Mouse (Mus musculus) intestine, embryonic 15.5 days (tissue): ENCODE results near the gene Sh2b1. TPM values are rescaled to one million over a fixed set of nuclear protein-coding genes. Genes with fewer than 3 reads are reported as not detected.

ENCODE experiments used
- ATAC-seq: fragments of 200-750 bp; cut with Nextera tagmentation; 2 replicates; pipeline ENCODE4 v1.8.0; 2017; ENCODE audit warnings: moderate TSS enrichment, moderate library complexity
- H3K27ac ChIP-seq: fragments of 300-500 bp; sonication (generic); 2 replicates; pipeline ENCODE4 v1.5.1; 2015; ENCODE audit warnings: mild to moderate bottlenecking, inconsistent platforms
- H3K27me3 ChIP-seq: fragments of 300-500 bp; sonication (generic); replicated peaks from 2 replicates; pipeline ENCODE4 v1.6.1; 2015; ENCODE audit warnings: inconsistent platforms
- H3K36me3 ChIP-seq: fragments of 300-500 bp; sonication (generic); 2 replicates; pipeline ENCODE4 v1.6.1; 2015; ENCODE audit warnings: inconsistent platforms
- H3K4me1 ChIP-seq: fragments of 300-500 bp; sonication (generic); replicated peaks from 2 replicates; pipeline ENCODE4 v1.6.1; 2015; ENCODE audit warnings: inconsistent platforms
- H3K4me2 ChIP-seq: fragments of 300-500 bp; sonication (generic); replicated peaks from 2 replicates; pipeline ENCODE4 v1.6.1; 2015; ENCODE audit warnings: mild to moderate bottlenecking, inconsistent platforms
- H3K4me3 ChIP-seq: fragments of 300-500 bp; sonication (generic); replicated peaks from 2 replicates; pipeline ENCODE4 v1.5.1; 2015; ENCODE audit warnings: inconsistent platforms
- H3K9ac ChIP-seq: fragments of 300-500 bp; sonication (generic); 2 replicates; pipeline ENCODE4 v1.6.1; 2015; ENCODE audit warnings: inconsistent platforms
- H3K9me3 ChIP-seq: fragments of 300-500 bp; sonication (generic); 2 replicates; pipeline ENCODE4 v1.6.1; 2016; ENCODE audit warnings: inconsistent platforms
- WGBS: fragments of 180-500 bp; shearing (Covaris S2); methylation state at CpG from one replicate; pipeline ENCODE4 v1.1.7; 2015; 5-methylcytosine and 5-hydroxymethylcytosine counted together
- polyA plus RNA-seq: library from polyadenylated mRNA; unstranded; fragments of >200 nt; fragmentation: Nextera tagmentation; extraction: Ambion mirVana; gene quantifications from 2 replicates; pipeline ENCODE4 v1.2.1, GENCODE M21; 2015

Sh2b1 gene
- 41.8 and 45.7 TPM in 2 replicates for polyA plus RNA-seq

GRCm38 (mm10) chr7:126474993-126475581 is at the start of gene Sh2b1:
Gene Sh2b1, minus strand, starts transcription at chr7:126475424.
- Histone ChIP-seq H3K4me1 (peaks cover 10% of the 10 kb centered on the region), H3K27me3 (no peaks in the 10 kb centered on the region), H3K9ac (peak within 1 kb of the TSS; percentile 98), H3K4me2 (peak within 1 kb of the TSS; percentile 85), H3K9me3 (no peaks in the 10 kb centered on the region), H3K4me3 (peak within 1 kb of the TSS; percentile 86), H3K36me3 (peaks cover 21% of the 10 kb centered on the region), H3K27ac (peak within 1 kb of the TSS; percentile 92)
- peak; percentile 95 for ATAC-seq
- WGBS, result under 1% methylated on average over 53 of the region's 53 CpGs

GRCm38 (mm10) chr7:126523316-126523715 is 48.1 kb upstream of the Sh2b1 start:
- Histone ChIP-seq H3K4me3 (no peak overlapping the region), H3K27ac (no peak overlapping the region), H3K4me2 (no peak overlapping the region), H3K9ac (no peak overlapping the region), H3K27me3 (no peaks in the 10 kb centered on the region), H3K36me3 (no peaks in the 10 kb centered on the region), H3K4me1 (no peaks in the 10 kb centered on the region), H3K9me3 (no peaks in the 10 kb centered on the region)
- WGBS, result 78% methylated on average over 3 of the region's 3 CpGs
- ATAC-seq, result no peak

GRCm38 (mm10) chr7:126519513-126519912 is 44.3 kb upstream of the Sh2b1 start:
- peak; percentile 43; the same call in 1 of the 2 replicates for ATAC-seq
- Histone ChIP-seq H3K27me3 (no peaks in the 10 kb centered on the region), H3K4me3 (no peak overlapping the region), H3K9me3 (no peaks in the 10 kb centered on the region), H3K4me1 (no peaks in the 10 kb centered on the region), H3K27ac (no peak overlapping the region), H3K4me2 (no peak overlapping the region), H3K36me3 (no peaks in the 10 kb centered on the region), H3K9ac (no peak overlapping the region)
- WGBS, result 59% methylated on average over 2 of the region's 2 CpGs

GRCm38 (mm10) chr7:126518261-126518941 is 43.2 kb upstream of the Sh2b1 start:
- 82% methylated on average over 5 of the region's 5 CpGs for WGBS
- no peak overlapping the region for H3K9ac ChIP-seq
- no peaks in the 10 kb centered on the region for H3K27me3 ChIP-seq
- H3K9me3 ChIP-seq, result no peaks in the 10 kb centered on the region
- no peaks in the 10 kb centered on the region for H3K4me1 ChIP-seq
- no peak overlapping the region for H3K27ac ChIP-seq
- no peaks in the 10 kb centered on the region for H3K36me3 ChIP-seq
- H3K4me3 ChIP-seq, result no peak overlapping the region
- peak; percentile 53; the same call in 1 of the 2 replicates for ATAC-seq
- H3K4me2 ChIP-seq, result no peak overlapping the region

- no peaks in the 10 kb centered on the region for H3K9me3 ChIP-seq
- no peak overlapping the region for H3K27ac ChIP-seq
- WGBS, result 82% methylated on average over 3 of the region's 3 CpGs
- ATAC-seq, result no peak
- H3K4me1 ChIP-seq, result no peaks in the 10 kb centered on the region
- no peak overlapping the region for H3K4me2 ChIP-seq
- no peak overlapping the region for H3K4me3 ChIP-seq
- no peaks in the 10 kb centered on the region for H3K27me3 ChIP-seq
- H3K9ac ChIP-seq, result no peak overlapping the region
- H3K36me3 ChIP-seq, result no peaks in the 10 kb centered on the region
Observed at GRCm38 (mm10) chr7:126511287-126511686, 36.1 kb upstream of the Sh2b1 start.

- no peak for ATAC-seq
- Histone ChIP-seq H3K4me3 (no peak overlapping the region), H3K27ac (no peak overlapping the region), H3K36me3 (no peaks in the 10 kb centered on the region), H3K4me1 (no peaks in the 10 kb centered on the region), H3K9me3 (no peaks in the 10 kb centered on the region), H3K4me2 (no peak overlapping the region), H3K27me3 (no peaks in the 10 kb centered on the region), H3K9ac (no peak overlapping the region)
- 70% methylated on average over 8 of the region's 8 CpGs for WGBS
Observed at GRCm38 (mm10) chr7:126507126-126507778, 32.0 kb upstream of the Sh2b1 start.

GRCm38 (mm10) chr7:126504913-126505312 is 29.7 kb upstream of the Sh2b1 start:
- H3K27ac ChIP-seq, result no peak overlapping the region

GRCm38 (mm10) chr7:126503273-126503878 is 28.2 kb upstream of the Sh2b1 start, which contains the start of gene Atxn2l:
Gene Atxn2l, minus strand, starts transcription at chr7:126503437.
- Histone ChIP-seq H3K9ac (peak within 1 kb of the TSS; percentile 93), H3K36me3 (peaks cover 22% of the 10 kb centered on the region), H3K4me3 (peak within 1 kb of the TSS; percentile 89), H3K9me3 (no peaks in the 10 kb centered on the region), H3K27ac (peak within 1 kb of the TSS; percentile 99), H3K4me2 (peak within 1 kb of the TSS; percentile 73), H3K4me1 (0 out of 2 replicates have a peak, but pooled peaks cover 4% of the 10 kb centered on the region), H3K27me3 (no peaks in the 10 kb centered on the region)
- under 1% methylated on average over 54 of the region's 72 CpGs for WGBS
- peak; percentile 92 for ATAC-seq

More at GRCm38 (mm10) chr7:126504913-126505312, 29.7 kb upstream of the Sh2b1 start:
- no peak overlapping the region for H3K4me3 ChIP-seq
- ATAC-seq, result no peak
- no peak overlapping the region for H3K9ac ChIP-seq
- H3K9me3 ChIP-seq, result no peaks in the 10 kb centered on the region
- peaks cover 12% of the 10 kb centered on the region for H3K36me3 ChIP-seq
- 76% methylated on average over 2 of the region's 2 CpGs for WGBS
- H3K4me1 ChIP-seq, result 0 out of 2 replicates have a peak, but pooled peaks cover 4% of the 10 kb centered on the region
- no peak overlapping the region for H3K4me2 ChIP-seq
- H3K27me3 ChIP-seq, result no peaks in the 10 kb centered on the region

- ATAC-seq, result no peak
- Histone ChIP-seq H3K4me3 (peak overlapping the region; percentile 89), H3K27me3 (no peaks in the 10 kb centered on the region), H3K4me1 (0 out of 2 replicates have a peak, but pooled peaks cover 4% of the 10 kb centered on the region), H3K9me3 (no peaks in the 10 kb centered on the region), H3K27ac (peak overlapping the region; percentile 99), H3K9ac (peak overlapping the region; percentile 93), H3K4me2 (peak overlapping the region; percentile 73), H3K36me3 (peaks cover 27% of the 10 kb centered on the region)
- 0% methylated on average over 40 of the region's 40 CpGs for WGBS
Observed at GRCm38 (mm10) chr7:126502751-126503150, 27.5 kb upstream of the Sh2b1 start.

GRCm38 (mm10) chr7:126502023-126502741 is 27.0 kb upstream of the Sh2b1 start:
- Histone ChIP-seq H3K4me3 (peak overlapping the region; percentile 89), H3K4me2 (peak overlapping the region; percentile 73), H3K27me3 (no peaks in the 10 kb centered on the region), H3K27ac (peak overlapping the region; percentile 99), H3K36me3 (peaks cover 31% of the 10 kb centered on the region), H3K4me1 (0 out of 2 replicates have a peak, but pooled peaks cover 4% of the 10 kb centered on the region), H3K9ac (peak overlapping the region; percentile 93), H3K9me3 (no peaks in the 10 kb centered on the region)
- peak; percentile 91 for ATAC-seq
- WGBS, result under 1% methylated on average over 55 of the region's 57 CpGs

- ATAC-seq, result no peak
- H3K4me3 ChIP-seq, result peak overlapping the region; percentile 89
- peak overlapping the region; percentile 99 for H3K27ac ChIP-seq
- no peaks in the 10 kb centered on the region for H3K27me3 ChIP-seq
- 0 out of 2 replicates have a peak, but pooled peaks cover 4% of the 10 kb centered on the region for H3K4me1 ChIP-seq
- no peaks in the 10 kb centered on the region for H3K9me3 ChIP-seq
- H3K4me2 ChIP-seq, result peak overlapping the region; percentile 73
- 3% methylated on average over 9 of the region's 9 CpGs for WGBS
- peaks cover 35% of the 10 kb centered on the region for H3K36me3 ChIP-seq
- H3K9ac ChIP-seq, result peak overlapping the region; percentile 93
Observed at GRCm38 (mm10) chr7:126501684-126502022, 26.4 kb upstream of the Sh2b1 start.
